Mouse (Mus musculus) intestine, embryonic 14.5 days (tissue): ENCODE data around the gene Twist2. TPM values are rescaled to one million over a fixed set of nuclear protein-coding genes. Genes with fewer than 3 reads are reported as not detected.

Experiments used
- ATAC-seq: fragments of 200-750 bp; cut with Nextera tagmentation; replicated peaks from 2 replicates; pipeline ENCODE4 v1.8.0; 2017; ENCODE audit warnings: low read depth, moderate number of reproducible peaks, moderate TSS enrichment, moderate library complexity; ENCODE audit not compliant: low FRiP score, low TSS enrichment
- DNase-seq: peaks from one replicate; pipeline ENCODE4 v3.0.0-alpha.2; 2018; ENCODE audit warnings: low spot score
- H3K27ac ChIP-seq: fragments of 300-500 bp; sonication (generic); 2 replicates; pipeline ENCODE4 v1.5.1; 2014; ENCODE audit warnings: low read depth, mild to moderate bottlenecking, control low read depth
- H3K27me3 ChIP-seq: fragments of 300-500 bp; sonication (generic); replicated peaks from 2 replicates; pipeline ENCODE4 v1.6.1; 2014; ENCODE audit warnings: low read length, control low read depth; ENCODE audit not compliant: control insufficient read depth, insufficient read depth
- H3K36me3 ChIP-seq: fragments of 300-500 bp; sonication (generic); 2 replicates; pipeline ENCODE4 v1.6.1; 2014; ENCODE audit warnings: low read length, control low read depth; ENCODE audit not compliant: control insufficient read depth, insufficient read depth
- H3K4me1 ChIP-seq: fragments of 300-500 bp; sonication (generic); replicated peaks from 2 replicates; pipeline ENCODE4 v1.6.1; 2014; ENCODE audit warnings: low read length, control low read depth, mixed read lengths; ENCODE audit not compliant: control insufficient read depth, insufficient read depth
- H3K4me2 ChIP-seq: fragments of 300-500 bp; sonication (generic); 2 replicates; pipeline ENCODE4 v1.6.1; 2014; ENCODE audit warnings: low read length
- H3K4me3 ChIP-seq: fragments of 300-500 bp; sonication (generic); 2 replicates; pipeline ENCODE4 v1.5.1; 2014; ENCODE audit warnings: low read depth, low read length, control low read depth, mixed read lengths
- H3K9ac ChIP-seq: fragments of 300-500 bp; sonication (generic); 2 replicates; pipeline ENCODE4 v1.6.1; 2014; ENCODE audit warnings: mild to moderate bottlenecking, low read length
- H3K9me3 ChIP-seq: fragments of 300-500 bp; sonication (generic); 2 replicates; pipeline ENCODE4 v1.6.1; 2016; ENCODE audit warnings: low read length, control low read depth; ENCODE audit not compliant: control insufficient read depth
- WGBS: fragments of 180-500 bp; shearing (Covaris S2); extraction: QIAGEN DNeasy Blood & Tissue Kit; methylation state at CpG from one replicate; pipeline ENCODE4 v1.1.7; 2014; 5-methylcytosine and 5-hydroxymethylcytosine counted together
- polyA plus RNA-seq: library from polyadenylated mRNA; unstranded; fragments of >200 nt; fragmentation: Nextera tagmentation; extraction: Ambion mirVana; gene quantifications from 2 replicates; pipeline ENCODE4 v1.2.1, GENCODE M21; 2014

The Twist2 gene
- polyA plus RNA-seq, 1 experiment from 2014 or later: 7.1 TPM

DNA sequence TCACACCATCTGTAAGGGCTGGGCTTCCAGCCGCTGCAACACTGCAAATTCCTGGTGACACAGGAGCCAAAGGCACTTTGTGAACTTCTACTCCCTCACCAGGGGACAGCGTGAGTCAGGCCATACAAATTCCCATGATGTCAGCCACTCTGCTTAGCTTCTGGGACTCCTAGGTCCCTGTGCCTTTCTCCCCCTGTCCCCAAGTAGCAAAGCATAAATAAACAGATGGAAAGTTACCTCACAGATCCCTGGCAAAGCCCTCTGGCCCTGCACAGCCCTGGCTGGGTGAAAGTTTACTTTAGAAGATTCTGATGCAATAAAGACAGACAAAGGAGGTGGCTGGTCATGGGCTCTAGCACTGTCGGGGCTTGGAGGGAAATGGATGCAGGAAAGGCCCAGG is 22.3 kb downstream of the Twist2 start:
- Histone ChIP-seq H3K9me3 (no peaks in the 10 kb centered on the region), H3K27ac (no peak overlapping the region), H3K27me3 (no peaks in the 10 kb centered on the region), H3K4me3 (no peak overlapping the region), H3K4me2 (no peak overlapping the region), H3K4me1 (peaks cover 17% of the 10 kb centered on the region), H3K9ac (no peak overlapping the region), H3K36me3 (no peaks in the 10 kb centered on the region)
- WGBS: 35% methylated on average over 3 of the region's 3 CpGs
- ATAC-seq (no peak), DNase-seq (no peak)

DNA sequence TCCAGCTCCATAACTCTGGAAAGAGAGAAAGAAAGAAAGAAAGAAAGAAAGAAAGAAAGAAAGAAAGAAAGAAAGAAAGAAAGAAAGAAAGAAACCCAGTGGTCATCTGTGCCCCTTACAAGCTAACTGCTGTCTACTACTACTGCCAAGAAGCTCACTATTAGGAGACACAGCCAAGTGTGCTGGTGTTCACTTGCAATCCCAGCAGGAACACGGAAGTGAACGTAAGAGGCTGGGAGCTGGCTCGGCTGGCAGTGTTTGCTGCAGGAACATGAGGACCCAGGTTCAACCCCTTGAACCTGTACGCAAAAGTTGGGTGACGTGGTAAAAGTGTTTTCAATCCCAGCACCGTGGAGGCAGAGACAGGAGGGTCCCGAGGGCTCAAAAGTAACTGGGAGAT is 22.7 kb downstream of the Twist2 start:
- H3K36me3 ChIP-seq: no peaks in the 10 kb centered on the region
- no peak overlapping the region for H3K27ac ChIP-seq
- H3K4me1 ChIP-seq: peaks cover 19% of the 10 kb centered on the region
- no peaks in the 10 kb centered on the region for H3K27me3 ChIP-seq
- ATAC-seq: no peak
- no peak for DNase-seq
- no peak overlapping the region for H3K4me2 ChIP-seq
- no peak overlapping the region for H3K4me3 ChIP-seq
- 84% methylated on average over 7 of the region's 7 CpGs for WGBS
- no peak overlapping the region for H3K9ac ChIP-seq
- H3K9me3 ChIP-seq: no peaks in the 10 kb centered on the region

DNA sequence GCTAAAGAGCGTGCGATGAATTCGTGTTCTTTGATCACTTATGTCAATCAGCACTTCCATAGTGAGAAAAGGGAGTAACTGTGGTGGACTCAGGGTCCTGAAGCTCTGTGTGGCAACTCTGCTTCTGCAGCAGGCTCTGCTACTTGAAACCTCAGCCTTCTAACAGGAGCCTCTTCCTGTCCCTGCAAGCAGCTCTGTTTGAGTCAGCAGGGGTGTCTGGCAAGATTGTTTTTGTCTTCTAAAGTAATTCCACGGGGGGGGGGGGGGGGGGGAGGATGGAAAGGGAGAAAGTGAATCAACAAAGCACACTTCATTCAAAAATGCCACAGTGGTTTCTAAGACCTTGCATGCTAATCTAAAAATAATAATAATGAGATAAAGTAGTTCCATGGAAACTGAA is 24.0 kb downstream of the Twist2 start:
- no peak overlapping the region for H3K4me2 ChIP-seq
- H3K4me1 ChIP-seq: peaks cover 28% of the 10 kb centered on the region
- H3K27me3 ChIP-seq: no peaks in the 10 kb centered on the region
- no peaks in the 10 kb centered on the region for H3K36me3 ChIP-seq
- H3K27ac ChIP-seq: no peak overlapping the region
- 45% methylated on average over 4 of the region's 4 CpGs for WGBS
- no peaks in the 10 kb centered on the region for H3K9me3 ChIP-seq
- ATAC-seq: no peak
- H3K9ac ChIP-seq: no peak overlapping the region
- H3K4me3 ChIP-seq: no peak overlapping the region
- DNase-seq: no peak

DNA sequence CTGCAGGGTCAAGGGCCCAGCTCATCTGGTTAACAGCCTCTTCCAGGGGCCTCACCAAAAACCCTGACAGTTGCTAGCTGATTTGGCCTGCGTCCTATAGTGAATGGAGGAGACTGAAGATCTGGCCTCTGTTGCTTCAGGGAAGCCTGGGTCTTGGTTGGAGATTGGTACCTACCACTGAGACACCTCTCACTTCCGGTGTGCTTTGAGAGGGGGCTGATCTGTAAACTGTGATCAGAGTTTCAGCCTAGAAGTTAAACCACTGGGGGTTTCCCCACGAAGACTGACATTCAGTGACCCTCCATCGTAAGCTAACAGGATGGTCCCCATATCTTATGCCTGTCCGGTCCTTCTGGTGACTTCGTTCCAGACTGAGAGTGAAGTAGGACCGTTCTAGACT is 30.7 kb downstream of the Twist2 start:
- Histone ChIP-seq H3K4me3 (no peak overlapping the region), H3K4me1 (peaks cover 22% of the 10 kb centered on the region), H3K9me3 (no peaks in the 10 kb centered on the region), H3K4me2 (no peak overlapping the region), H3K27ac (no peak overlapping the region), H3K27me3 (no peaks in the 10 kb centered on the region), H3K36me3 (no peaks in the 10 kb centered on the region), H3K9ac (no peak overlapping the region)
- no peak for ATAC-seq
- DNase-seq: no peak
- 90% methylated on average over 7 of the region's 7 CpGs for WGBS

DNA sequence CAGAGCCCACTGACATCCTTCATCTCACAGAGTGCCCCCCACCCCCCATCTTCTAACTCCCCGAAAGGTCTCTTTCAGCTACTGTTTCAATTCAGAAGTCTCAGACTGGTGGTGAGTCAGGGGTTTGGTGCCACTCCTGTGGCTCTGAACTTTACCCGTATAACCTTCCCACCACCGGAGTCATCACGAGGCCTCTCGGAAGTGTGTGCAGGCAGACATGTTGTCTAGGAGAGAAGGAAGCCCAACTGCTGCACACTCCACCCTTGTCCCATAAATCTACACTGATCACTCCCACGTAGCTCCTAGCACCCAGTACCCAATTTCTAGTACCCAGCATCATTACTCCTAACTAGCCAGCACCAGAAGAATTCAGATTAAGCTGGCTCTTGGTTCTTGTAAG is 38.3 kb downstream of the Twist2 start:
- no peak for ATAC-seq
- WGBS: 77% methylated on average over 6 of the region's 6 CpGs

DNA sequence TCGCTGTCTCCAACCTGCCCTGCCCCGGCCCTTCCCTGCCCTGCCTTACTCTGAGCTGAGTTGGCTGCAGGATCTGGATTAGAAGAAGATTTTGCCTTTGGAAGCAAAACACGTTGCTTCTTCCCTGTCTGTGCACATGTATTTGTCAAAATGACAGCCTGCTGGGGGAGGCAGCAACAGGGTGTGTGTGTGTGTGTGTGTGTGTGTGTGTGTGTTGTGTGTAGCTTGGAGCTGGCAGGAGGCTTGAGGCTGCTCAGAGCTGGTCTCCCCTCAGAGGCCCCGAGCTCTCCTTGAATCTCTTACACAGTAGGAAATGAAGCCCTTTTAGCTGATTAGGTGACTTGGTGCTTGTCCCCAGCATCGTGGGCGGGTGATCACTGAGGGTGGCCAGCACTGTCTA is 38.7 kb downstream of the Twist2 start:
- no peak for DNase-seq
- no peak overlapping the region for H3K9ac ChIP-seq
- H3K4me1 ChIP-seq: peaks cover 12% of the 10 kb centered on the region; the same call in 1 of the 2 replicates
- H3K9me3 ChIP-seq: no peaks in the 10 kb centered on the region
- no peak overlapping the region for H3K27ac ChIP-seq
- WGBS: 61% methylated on average over 6 of the region's 6 CpGs
- no peak for ATAC-seq
- no peak overlapping the region for H3K4me3 ChIP-seq
- no peaks in the 10 kb centered on the region for H3K36me3 ChIP-seq
- H3K27me3 ChIP-seq: no peaks in the 10 kb centered on the region
- H3K4me2 ChIP-seq: no peak overlapping the region

More for the DNA sequence above, 38.3 kb downstream of the Twist2 start:
- Histone ChIP-seq H3K4me2 (no peak overlapping the region), H3K9me3 (no peaks in the 10 kb centered on the region), H3K4me1 (peaks cover 11% of the 10 kb centered on the region; the same call in 1 of the 2 replicates), H3K36me3 (no peaks in the 10 kb centered on the region), H3K9ac (no peak overlapping the region), H3K27ac (no peak overlapping the region), H3K27me3 (no peaks in the 10 kb centered on the region), H3K4me3 (no peak overlapping the region)
- DNase-seq: no peak

DNA sequence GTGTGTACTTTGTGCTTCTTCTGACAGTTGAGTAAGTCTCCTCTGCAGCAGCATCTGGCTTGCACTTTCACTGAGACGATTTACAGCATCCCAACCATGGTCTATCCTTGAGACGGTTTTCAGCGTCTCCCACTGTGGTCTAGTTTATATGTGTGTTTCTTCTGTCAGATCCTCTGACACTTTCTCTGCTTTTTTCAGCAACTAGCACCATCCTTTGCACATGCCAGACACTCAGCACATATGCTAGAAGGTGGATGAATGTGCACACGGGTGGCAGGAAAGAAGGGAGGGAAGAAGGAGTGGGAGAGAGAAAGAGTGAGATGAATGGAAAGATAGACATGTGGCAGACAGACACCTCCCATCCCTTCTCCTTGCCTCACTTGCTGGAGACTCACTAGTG is 43.0 kb downstream of the Twist2 start:
- H3K9me3 ChIP-seq: no peaks in the 10 kb centered on the region
- no peak overlapping the region for H3K27ac ChIP-seq
- H3K36me3 ChIP-seq: no peaks in the 10 kb centered on the region
- peaks cover 17% of the 10 kb centered on the region; the same call in 1 of the 2 replicates for H3K4me1 ChIP-seq
- H3K4me3 ChIP-seq: no peak overlapping the region
- no peak overlapping the region for H3K4me2 ChIP-seq
- 55% methylated on average over 4 of the region's 4 CpGs for WGBS
- H3K9ac ChIP-seq: no peak overlapping the region
- no peak for ATAC-seq
- no peaks in the 10 kb centered on the region for H3K27me3 ChIP-seq
- DNase-seq: no peak

DNA sequence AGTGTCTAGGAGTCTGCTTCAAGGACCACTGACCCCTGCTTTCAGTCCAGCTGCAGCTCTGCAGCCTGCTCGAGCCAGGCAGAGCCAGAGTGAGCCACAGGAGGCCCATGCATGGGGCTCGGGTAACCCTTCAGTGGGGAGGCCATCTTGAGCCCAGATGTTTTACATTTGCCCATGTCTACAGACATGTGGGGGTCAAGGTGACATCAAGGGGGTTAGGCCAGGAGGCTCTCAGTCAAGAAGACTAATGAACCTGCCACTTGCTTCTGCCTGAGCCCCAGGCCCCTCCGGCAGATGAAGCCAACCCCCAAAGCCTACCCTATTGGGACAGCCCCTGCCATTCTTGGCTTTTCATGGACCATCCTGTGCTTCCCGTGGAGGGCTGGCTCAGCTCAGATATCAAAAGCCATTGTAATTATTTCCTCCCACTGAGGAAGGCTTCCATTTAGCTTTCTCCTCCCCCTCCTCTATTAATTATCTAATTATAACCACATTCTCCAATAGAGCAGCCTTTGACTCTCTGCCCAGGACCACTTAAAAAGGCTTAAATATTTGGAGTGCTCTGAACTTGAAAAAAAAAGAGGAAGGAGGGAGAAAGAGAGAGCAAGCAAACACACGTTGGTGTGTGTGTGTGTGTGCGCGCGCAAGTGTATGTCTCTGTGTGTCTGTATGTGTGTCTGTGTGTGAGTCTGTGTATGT is 43.6 kb downstream of the Twist2 start:
- no peak for ATAC-seq
- Histone ChIP-seq H3K4me2 (no peak overlapping the region), H3K9me3 (no peaks in the 10 kb centered on the region), H3K4me1 (peaks cover 13% of the 10 kb centered on the region; the same call in 1 of the 2 replicates), H3K36me3 (no peaks in the 10 kb centered on the region), H3K27me3 (no peaks in the 10 kb centered on the region), H3K4me3 (no peak overlapping the region), H3K9ac (no peak overlapping the region), H3K27ac (no peak overlapping the region)
- no peak for DNase-seq
- 47% methylated on average over 8 of the region's 8 CpGs for WGBS

DNA sequence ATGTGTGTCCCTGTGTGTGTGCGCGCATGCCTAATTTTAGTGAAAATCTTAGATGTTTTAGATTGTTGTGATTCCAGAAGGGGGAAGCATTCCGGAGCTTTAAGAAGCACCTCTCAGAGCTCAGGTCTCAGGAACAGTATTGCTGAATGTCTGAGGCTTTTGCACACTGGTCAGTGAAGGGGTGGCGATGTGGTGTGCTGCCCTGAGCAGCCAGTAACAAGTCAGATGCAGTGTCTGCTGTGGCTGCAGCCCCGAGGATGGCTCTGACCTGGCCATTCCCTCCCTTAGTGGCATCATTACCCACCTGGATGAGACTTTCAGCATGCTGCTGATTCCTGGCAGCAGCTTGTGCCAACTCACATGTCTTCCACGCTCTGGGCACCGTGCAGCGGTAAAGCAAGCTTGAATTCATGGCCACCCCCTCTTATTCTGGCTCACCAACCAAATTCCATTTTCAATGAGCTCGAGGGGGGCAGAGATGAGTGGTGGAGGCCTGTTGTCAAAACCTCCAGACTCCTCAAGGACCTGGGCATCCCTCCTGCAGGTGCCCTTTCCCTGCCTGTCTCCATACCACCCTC is 44.2 kb downstream of the Twist2 start:
- H3K4me2 ChIP-seq: no peak overlapping the region
- no peak overlapping the region for H3K4me3 ChIP-seq
- H3K4me1 ChIP-seq: peaks cover 9% of the 10 kb centered on the region; the same call in 1 of the 2 replicates
- no peak overlapping the region for H3K9ac ChIP-seq
- no peaks in the 10 kb centered on the region for H3K36me3 ChIP-seq
- no peak overlapping the region for H3K27ac ChIP-seq
- 83% methylated on average over 9 of the region's 9 CpGs for WGBS
- H3K27me3 ChIP-seq: no peaks in the 10 kb centered on the region
- ATAC-seq: no peak
- no peaks in the 10 kb centered on the region for H3K9me3 ChIP-seq
- DNase-seq: no peak
